Mouse (Mus musculus) naive thymus-derived CD4-positive, alpha-beta T cell, adult 2 months (primary cell): ENCODE measurements at regions not wholly inside any gene's neighbourhood (a gene's known extent, or its start where the extent isn't known, plus 50 kb on each side); places are given as distances from the start of the nearest gene placed in this dataset.

Experiments used
- DNase-seq: peaks from one replicate; pipeline ENCODE4 v3.0.0-alpha.2; 2011; ENCODE audit warnings: low read depth

- no peak for DNase-seq
These were observed 50.1 kb upstream of the Mpp6 start for GRCm38 (mm10) chr6:50059917-50060316.
